Mouse (Mus musculus): Measurements from ENCODE around the gene Trip11.

The Trip11 gene

GRCm38 (mm10) chr12:101893296-101893695, 19.8 kb downstream of the Trip11 start:
- no peak for DNase-seq

DNA sequence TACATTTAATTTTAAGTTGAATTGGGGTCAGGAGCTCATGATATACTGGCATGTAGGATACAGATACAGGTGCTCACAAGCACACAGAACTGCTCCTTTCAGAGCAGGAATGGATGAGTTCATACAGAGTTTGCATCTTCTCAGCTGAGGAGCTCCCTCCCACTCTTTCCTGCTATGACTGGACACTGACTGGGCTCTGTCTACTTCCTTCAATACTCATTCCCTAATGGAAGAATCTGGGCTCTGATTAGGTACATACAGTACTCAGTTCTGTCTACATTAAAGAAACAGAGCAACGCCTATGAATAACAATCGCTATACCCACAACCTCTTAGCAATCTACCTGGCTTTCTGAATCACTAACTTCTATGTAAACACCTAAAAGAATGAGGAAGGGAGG, 20.2 kb downstream of the Trip11 start:
- DNase-seq, result no peak

DNA sequence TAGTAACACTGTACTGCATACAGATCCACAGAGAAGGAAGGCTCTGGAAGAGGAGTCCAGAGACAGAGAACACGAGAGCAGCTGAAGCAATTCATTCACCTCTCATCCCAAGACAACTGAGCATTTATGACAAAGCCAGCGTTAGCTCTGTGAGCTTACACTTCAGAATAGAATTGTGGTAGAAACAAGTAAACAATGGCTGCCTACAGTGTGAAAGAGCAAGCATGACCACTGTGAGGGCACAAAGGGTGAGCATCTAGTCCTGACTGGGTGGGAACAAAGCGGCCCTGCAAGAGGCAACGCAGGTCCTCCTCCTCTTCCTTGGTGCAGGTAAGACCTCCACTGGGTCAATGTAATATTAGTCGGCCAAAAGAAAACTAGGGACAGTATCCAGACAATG, 22.0 kb downstream of the Trip11 start:
- no peak for DNase-seq

- peak; percentile 27 for DNase-seq
Measured at GRCm38 (mm10) chr12:101889351-101889750, 23.7 kb downstream of the Trip11 start.

- no peak for DNase-seq
Measured at GRCm38 (mm10) chr12:101888312-101888711, 24.8 kb downstream of the Trip11 start.

GRCm38 (mm10) chr12:101884926-101885325, 28.1 kb downstream of the Trip11 start:
- DNase-seq, result peak; percentile 12

DNA sequence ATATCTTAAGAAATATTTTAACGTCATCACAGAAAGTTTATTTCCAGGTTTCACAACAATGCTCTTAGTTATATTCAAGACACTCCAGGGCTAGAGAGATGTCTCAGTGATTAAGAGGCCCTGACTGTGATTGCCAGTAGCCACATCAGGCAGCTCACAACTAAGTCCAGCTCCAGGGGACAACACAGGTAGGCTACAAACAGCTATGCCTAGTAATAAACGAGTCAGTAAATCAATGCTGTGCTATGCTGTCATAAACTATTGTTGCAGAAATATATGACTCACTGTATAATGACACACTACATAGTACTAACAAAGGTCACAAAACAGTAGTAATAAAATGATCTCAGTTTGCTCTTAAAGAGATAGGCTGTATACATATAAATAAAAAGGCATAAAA, 36.7 kb downstream of the Trip11 start:
- DNase-seq, result no peak

DNA sequence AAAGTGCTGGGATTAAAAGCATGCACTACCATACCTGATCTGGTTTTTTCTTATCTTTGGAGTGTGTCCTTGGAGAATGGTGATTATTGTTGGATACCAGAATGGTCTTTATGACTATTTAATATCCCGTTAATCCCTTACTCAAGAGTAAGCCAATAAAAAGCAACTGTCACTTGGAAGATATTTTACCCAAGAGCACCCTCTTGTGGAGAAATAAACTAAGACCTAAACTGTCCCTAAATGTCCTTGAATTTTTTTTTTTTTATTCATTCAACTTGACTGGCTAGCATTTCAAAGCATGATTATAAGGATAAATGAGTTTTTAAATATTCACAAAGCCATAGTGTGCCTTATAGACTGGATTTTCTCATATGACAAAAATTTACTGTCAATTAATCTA, 38.0 kb downstream of the Trip11 start:
- DNase-seq, result peak; percentile 14

DNA sequence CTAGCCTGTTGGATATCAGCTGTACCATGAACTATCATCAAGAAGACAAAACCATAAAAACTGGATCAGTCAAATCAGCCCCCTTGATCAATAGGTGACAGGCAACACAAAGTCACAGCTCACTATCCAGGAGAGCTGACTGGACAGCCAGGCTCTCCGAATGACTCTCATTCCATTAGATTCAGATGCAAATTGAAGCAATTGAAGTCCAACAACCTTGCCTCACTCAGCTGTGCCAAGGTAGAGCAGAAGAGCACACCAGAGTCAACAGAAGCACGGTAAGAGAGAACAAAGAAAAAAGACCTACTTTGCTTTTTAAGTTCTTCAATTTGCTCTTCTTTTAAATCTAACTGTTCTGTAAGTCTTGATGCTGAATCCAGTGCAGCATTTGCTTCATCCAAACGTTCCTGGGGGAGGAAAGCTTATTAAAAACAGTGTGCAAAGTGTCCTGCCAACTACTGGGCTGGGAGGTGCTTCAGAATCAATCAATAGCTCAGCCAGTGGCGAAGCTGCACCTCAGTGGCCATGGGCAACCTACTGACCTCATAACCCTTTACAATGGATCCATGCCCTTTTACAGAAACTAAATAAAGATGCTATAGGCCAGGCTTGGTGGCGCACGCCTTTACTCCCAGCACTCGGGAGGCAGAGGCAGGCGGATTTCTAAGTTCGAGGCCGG, 50.6 kb downstream of the Trip11 start:
- no peak for DNase-seq

DNA sequence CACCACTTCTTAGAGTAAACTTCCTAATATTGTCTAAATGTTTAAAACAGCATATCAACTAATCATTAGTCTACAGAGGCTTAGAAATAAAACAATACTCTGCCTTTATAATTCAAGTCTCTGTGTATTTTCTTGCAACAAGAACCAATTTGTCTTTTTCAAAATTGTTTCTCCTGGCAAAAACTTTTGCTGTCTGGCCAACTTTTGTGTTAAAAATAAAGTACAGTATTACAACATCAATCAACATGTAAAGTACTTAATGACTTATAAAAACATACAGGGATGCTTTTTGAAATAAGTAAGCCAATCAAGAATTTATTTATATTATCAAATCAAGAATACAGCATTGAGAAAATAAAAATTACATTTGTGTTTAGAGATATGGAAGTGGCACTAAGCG, 52.8 kb downstream of the Trip11 start:
- DNase-seq, result no peak

GRCm38 (mm10) chr12:101858011-101858410, 55.1 kb downstream of the Trip11 start:
- no peak for DNase-seq

GRCm38 (mm10) chr12:101854336-101854735, 58.7 kb downstream of the Trip11 start:
- DNase-seq, result no peak

DNA sequence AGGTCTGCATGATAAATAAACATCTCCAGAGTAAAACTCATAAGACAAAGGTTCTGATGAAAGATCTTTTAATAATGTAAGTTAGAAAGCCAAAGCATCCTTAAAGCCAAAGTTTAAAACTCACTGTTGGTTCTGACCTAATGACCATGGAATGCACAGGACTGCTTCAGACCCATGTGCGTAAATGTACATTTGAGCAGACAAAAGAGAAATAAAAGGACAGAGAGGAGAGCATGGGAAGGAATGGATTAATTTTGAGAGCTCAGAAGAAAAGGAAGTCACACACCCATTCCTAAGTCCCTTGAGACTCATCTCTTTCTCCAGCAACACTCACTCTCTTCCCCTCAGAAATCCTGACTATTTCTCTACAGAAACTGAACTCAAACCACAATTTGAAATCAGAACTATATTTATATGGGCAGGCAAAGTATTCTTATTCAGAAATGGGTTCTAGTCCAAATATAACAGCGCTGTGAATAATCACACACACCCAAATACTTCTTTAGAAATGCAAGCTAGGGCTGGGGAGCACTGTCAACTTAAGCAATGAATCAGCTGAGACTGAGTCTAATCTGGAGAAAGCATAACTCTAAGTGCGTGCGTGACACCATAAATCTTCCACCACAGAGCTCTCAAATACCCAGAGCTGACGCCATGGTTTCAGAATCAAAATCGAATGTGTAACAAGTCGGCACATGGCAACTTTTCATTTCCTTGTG, 61.1 kb downstream of the Trip11 start:
- DNase-seq, result peak; percentile 22

- DNase-seq, result no peak
Measured at GRCm38 (mm10) chr12:101851314-101851713, 61.8 kb downstream of the Trip11 start.

DNA sequence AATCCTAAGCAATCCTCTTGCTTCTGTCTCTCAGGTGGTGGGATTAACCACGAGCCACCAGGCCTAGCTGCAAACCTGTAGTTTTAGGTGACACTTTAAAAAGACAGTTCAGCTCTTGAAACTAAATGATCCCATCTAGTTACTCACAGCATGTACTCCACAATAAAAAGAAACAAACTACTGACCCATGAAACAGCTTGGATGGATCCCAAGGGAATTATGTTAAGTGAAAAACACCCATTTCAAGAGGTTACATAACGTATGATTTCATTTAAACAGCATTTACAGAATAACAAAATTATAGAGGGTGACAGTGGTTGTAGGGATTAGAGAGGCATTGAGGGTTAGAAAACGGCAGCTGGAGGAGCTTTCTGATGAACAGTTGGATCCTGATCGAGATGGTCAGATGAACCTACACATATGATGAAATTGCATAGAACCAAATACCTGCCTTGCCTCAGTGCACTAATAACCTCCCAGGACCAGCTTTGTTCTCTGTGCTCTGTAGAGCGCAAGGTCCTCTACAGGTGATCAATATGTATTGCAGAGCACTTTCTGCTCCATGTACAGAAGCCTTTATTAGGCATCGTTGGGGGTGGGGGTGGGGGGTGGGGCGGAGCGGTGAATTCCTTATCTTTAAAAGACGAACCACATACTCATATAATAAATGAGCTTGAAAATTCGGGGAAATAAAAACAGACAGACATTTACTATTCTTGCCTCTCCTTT, 76.4 kb downstream of the Trip11 start:
- no peak for DNase-seq

DNA sequence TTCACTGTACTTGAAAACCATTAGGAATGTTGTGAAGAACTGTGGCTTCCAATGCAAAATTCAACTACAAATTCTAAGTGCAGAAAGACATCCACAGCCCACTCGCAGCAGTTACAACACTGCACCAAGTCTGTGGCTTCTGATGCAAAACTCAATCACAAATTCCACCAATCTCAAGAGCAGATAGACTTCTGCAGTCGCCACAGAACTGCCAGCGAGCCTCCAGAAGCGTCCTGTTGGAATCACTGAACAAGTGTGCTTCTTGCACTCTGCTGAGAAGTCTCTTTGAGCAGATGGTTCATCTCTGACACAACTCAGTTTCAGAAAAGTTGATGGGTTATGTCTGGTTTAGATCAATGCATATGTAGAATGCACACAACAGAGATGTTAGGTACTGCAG, 78.4 kb downstream of the Trip11 start:
- DNase-seq, result no peak

- DNase-seq, result peak; percentile 23
Measured at GRCm38 (mm10) chr12:101833776-101834175, 79.3 kb downstream of the Trip11 start.

- DNase-seq, result no peak
Measured at GRCm38 (mm10) chr12:101833115-101833506, 80.0 kb downstream of the Trip11 start.

- DNase-seq, result peak; percentile 66
Measured at GRCm38 (mm10) chr12:101832179-101833114, 80.6 kb downstream of the Trip11 start.

DNA sequence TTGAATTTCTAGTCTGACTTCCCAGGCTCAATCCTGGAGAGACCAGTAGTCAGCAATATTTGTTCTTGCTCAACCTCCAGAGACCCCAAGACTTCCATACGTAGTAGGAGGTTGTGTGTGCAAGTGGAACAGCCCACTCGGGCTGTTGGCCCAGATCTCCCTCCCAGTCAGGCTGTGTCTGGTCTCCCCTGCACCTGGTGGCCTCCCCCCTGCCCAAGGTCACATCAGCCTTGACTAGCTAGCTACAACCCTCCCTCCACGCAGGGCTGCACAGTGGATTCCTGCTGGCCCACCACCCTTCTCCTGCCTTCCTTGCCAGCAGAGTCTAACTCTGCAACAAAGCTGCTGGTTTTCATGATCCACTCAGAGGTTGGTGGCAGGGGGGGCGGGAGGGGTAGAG, 81.8 kb downstream of the Trip11 start:
- DNase-seq, result no peak

- no peak for DNase-seq
Measured at GRCm38 (mm10) chr12:101823161-101823560, 89.9 kb downstream of the Trip11 start.

DNA sequence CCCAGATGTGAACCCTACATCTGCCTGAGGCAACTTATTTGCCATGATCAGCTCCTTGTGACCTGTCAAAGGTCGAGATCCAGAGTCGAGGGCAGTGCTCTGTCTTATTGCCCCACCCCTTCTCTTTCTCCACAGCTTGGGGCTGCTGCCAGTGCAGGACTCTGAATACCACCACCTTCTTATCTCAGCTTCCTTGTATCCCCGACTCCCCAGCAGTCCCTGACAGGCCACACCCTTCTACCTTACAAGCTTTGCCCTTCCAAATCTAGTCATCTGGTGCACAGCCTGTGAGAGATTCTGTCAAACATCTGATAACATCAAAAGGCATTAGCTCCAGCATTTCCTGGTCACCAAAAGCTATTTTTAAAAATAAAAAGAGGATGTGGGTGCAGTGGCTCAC, 91.5 kb downstream of the Trip11 start:
- no peak for DNase-seq

- no peak for DNase-seq
Measured at GRCm38 (mm10) chr12:101819570-101819969, 93.5 kb downstream of the Trip11 start.
